Comparison of ENCODE assay signal across 17 mouse cellular contexts in the genomic region with DNA sequence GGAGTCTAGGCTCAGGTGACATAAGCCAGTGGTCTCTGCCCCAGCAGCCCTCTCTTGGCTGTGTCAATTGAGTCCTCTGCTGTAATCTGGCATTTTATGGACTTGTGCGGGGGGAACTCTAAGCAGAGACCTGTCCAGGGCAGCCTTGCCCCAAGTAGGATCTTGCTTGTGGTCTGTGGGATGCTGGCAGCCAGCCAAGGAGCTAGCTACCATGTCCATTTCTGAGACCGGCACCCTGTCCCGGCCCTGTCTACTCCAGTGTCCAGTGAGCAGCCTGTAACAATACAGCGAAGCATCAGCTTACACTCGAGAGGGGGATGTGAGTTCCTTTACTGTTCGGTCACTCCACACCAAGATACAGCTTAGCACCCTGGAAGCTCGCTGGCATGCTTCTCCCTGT. TPM values are rescaled to one million over a fixed set of nuclear protein-coding genes. Genes with fewer than 3 reads are reported as not detected.
DNase-seq lines count a peak whose midpoint lies in the region; ATAC-seq and TF ChIP-seq lines count a peak whose summit lies in the region.
"Had no signal": no experiment of that assay in that cellular context is flagged by ENCODE, and none has a peak within 500 bp of the region (broad histone marks: within the 10 kb centered on the region; RNA-seq: fewer than 3 reads in every experiment).

No protein-coding gene starts in this region.

- no peak overlapping the region for H3K4me3 ChIP-seq in CH12.LX (replicated peaks in 1 of 3; ENCODE audit: low read depth in 2 of 3, low read length in 2 of 3, poor library complexity in 1 of 3)
- H3K4me3 ChIP-seq: embryonic facial prominence, embryonic 13.5 days; forebrain, embryonic 13.5 days; hindbrain, embryonic 13.5 days; intestine, embryonic 15.5 days had no signal

- H3K36me3 ChIP-seq in CH12.LX (replicated peaks in 1 of 2; ENCODE audit: control insufficient read depth in 1 of 2, insufficient read depth in 1 of 2, low read length in 1 of 2), result peaks cover 61 to 78% of the 10 kb centered on the region in 2 experiments
- H3K36me3 ChIP-seq: intestine, embryonic 15.5 days had no signal

- H3K27ac ChIP-seq in CH12.LX (ENCODE audit: insufficient read depth, low read depth), result no peak overlapping the region
- H3K27ac ChIP-seq: embryonic facial prominence, embryonic 13.5 days; forebrain, embryonic 13.5 days; hindbrain, embryonic 13.5 days; hindbrain, postnatal 0 days; intestine, embryonic 15.5 days had no signal

- DNase-seq in heart, adult 11 months, result peak; percentile 91
- DNase-seq in heart, adult 8-10 months (ENCODE audit: low spot score), result no peak
- peak; percentile 42 for DNase-seq in kidney, postnatal 10 days
- no peak for DNase-seq in kidney, adult 18-20 months
- DNase-seq in CH12.LX (ENCODE audit: extremely low read depth), result no peak
- DNase-seq: adrenal gland, postnatal 14 days; cerebellum, adult 9-11 months; cerebellum, postnatal 36 days; forebrain, postnatal 0 days; gastrocnemius, postnatal 36 days; heart, adult 18-20 months had no signal

- dilution Hi-C loops in CH12.LX (cut with MboI; ENCODE audit: extremely low pct_ligation_motif_present, extremely low pct_unique_long_range_greater_than_20kb, low sequenced_read_pairs), result no loop called here

- H3K27me3 ChIP-seq in CH12.LX (replicated peaks), result no peaks in the 10 kb centered on the region
- H3K27me3 ChIP-seq: embryonic facial prominence, embryonic 13.5 days; forebrain, embryonic 13.5 days; hindbrain, embryonic 13.5 days; intestine, embryonic 15.5 days had no signal

- no peak overlapping the region for H3K9ac ChIP-seq in CH12.LX (ENCODE audit: insufficient read depth, low read depth)
- H3K9ac ChIP-seq: embryonic facial prominence, embryonic 13.5 days; forebrain, embryonic 13.5 days; forebrain, postnatal 0 days; hindbrain, embryonic 13.5 days; intestine, embryonic 15.5 days had no signal

- H3K4me2 ChIP-seq in CH12.LX (ENCODE audit: insufficient read depth, low read depth, poor library complexity, severe bottlenecking), result no peak overlapping the region
- H3K4me2 ChIP-seq: embryonic facial prominence, embryonic 13.5 days; forebrain, embryonic 13.5 days; hindbrain, embryonic 13.5 days; intestine, embryonic 15.5 days had no signal

- no peaks in the 10 kb centered on the region for H3K9me3 ChIP-seq in CH12.LX (replicated peaks; ENCODE audit: low read length)
- H3K9me3 ChIP-seq: embryonic facial prominence, embryonic 13.5 days; forebrain, embryonic 13.5 days; hindbrain, embryonic 13.5 days; intestine, embryonic 15.5 days had no signal

- TF ChIP-seq CTCF in CH12.LX (conservative IDR thresholded peaks at IDR 0.05 in 1 of 2, IDR thresholded peaks at IDR 0.05 in 1 of 2; ENCODE audit: low read depth in 2 of 2, low read length in 2 of 2), result no peak

- H3K4me1 ChIP-seq in CH12.LX (ENCODE audit: control insufficient read depth in 1 of 2, insufficient read depth in 2 of 2), result peaks cover 0 to 35% of the 10 kb centered on the region in 2 experiments; a peak in 2 of 4 replicates
- H3K4me1 ChIP-seq: forebrain, embryonic 13.5 days had no signal

- 0 out of 2 replicates have a peak, but pooled peaks have one; percentile 18 for ATAC-seq in erythroblast, adult 5-6 weeks (replicated peaks; ENCODE audit: low FRiP score, poor library complexity, severe bottlenecking)
- ATAC-seq: forebrain, embryonic 13.5 days; forebrain, postnatal 0 days; hindbrain, postnatal 0 days; intestine, embryonic 15.5 days had no signal

- no peak for TF ChIP-seq EP300 in CH12.LX (IDR thresholded peaks at IDR 0.05; ENCODE audit: low read length)

- in situ Hi-C loops in CH12.LX (cut with MboI; ENCODE audit: low pct_ligation_motif_present, low pct_unique_long_range_greater_than_20kb, low sequenced_read_pairs), result no loop called here

- H3K79me2 ChIP-seq in CH12.LX (replicated peaks; ENCODE audit: control insufficient read depth, extremely low read depth, insufficient read depth, poor library complexity, severe bottlenecking), result no peaks in the 10 kb centered on the region

- no peak for TF ChIP-seq RAD21 in CH12.LX (IDR thresholded peaks at IDR 0.05; ENCODE audit: low read depth, low read length)

- no peak for TF ChIP-seq POLR2A in CH12.LX (IDR thresholded peaks at IDR 0.05; ENCODE audit: low read depth, low read length)

TF ChIP-seq in CH12.LX, 34 proteins besides CTCF, POLR2A, EP300 and RAD21:
- TF ChIP-seq POLR2AphosphoS2 (IDR thresholded peaks at IDR 0.05; ENCODE audit: low read depth, low read length) (peak; percentile 19; the same call in 1 of the 2 replicates), MYC (IDR thresholded peaks at IDR 0.05; ENCODE audit: low read depth, low read length) (no peak)

RNA-seq across cellular contexts. Expression of a gene that starts 9.5 kb away (rescaled TPM):
- total RNA-seq in heart, adult 8-10 months (2022), result 100 to 1,000 TPM in 1 of 4 experiments, 10 to 100 TPM in 3; 84.3 to 103 (median 91.3) TPM
- 70.4 and 83.2 TPM in 2 replicates for total RNA-seq in CH12.LX (2012; rRNA removed)
- total RNA-seq in CH12.LX (2014; rRNA removed), result 54.5 and 64.7 TPM in 2 replicates
- polyA plus RNA-seq in CH12.LX (2012; ENCODE audit: insufficient read length, low read depth), result 229 and 251 TPM in 2 replicates
- total RNA-seq in erythroblast, adult 5-6 weeks (2015; ENCODE audit: low replicate concordance), result 71.3 and 72.7 TPM in 2 replicates
- 42.1 and 81.4 TPM in 2 replicates for total RNA-seq in erythroblast, adult 5-6 weeks (2017; ENCODE audit: low replicate concordance)

RNA-seq across cellular contexts. Expression of a gene that starts 13.1 kb away (rescaled TPM):
- total RNA-seq in heart, adult 8-10 months (2022), result 10 to 100 TPM; 33.4 to 44.4 (median 34.7) TPM
- total RNA-seq in CH12.LX (2012; rRNA removed) (77.6 and 95.2 TPM in 2 replicates), CH12.LX (2014; rRNA removed) (55.5 and 56.7 TPM in 2 replicates)
- polyA plus RNA-seq in CH12.LX (2012; ENCODE audit: insufficient read length, low read depth), result 119 and 127 TPM in 2 replicates
- 21.5 and 30.0 TPM in 2 replicates for total RNA-seq in erythroblast, adult 5-6 weeks (2015; ENCODE audit: low replicate concordance)
- total RNA-seq in erythroblast, adult 5-6 weeks (2017; ENCODE audit: low replicate concordance), result 14.5 and 21.1 TPM in 2 replicates

RNA-seq across cellular contexts. Expression of a gene that starts 19.3 kb away (rescaled TPM):
- 10 to 100 TPM in 3 of 4 experiments, 1 to 10 TPM in 1; 10.0 to 16.0 (median 12.3) TPM for total RNA-seq in heart, adult 8-10 months (2022)
- total RNA-seq in CH12.LX (2012; rRNA removed) (42.9 and 43.0 TPM in 2 replicates), CH12.LX (2014; rRNA removed) (23.5 and 24.9 TPM in 2 replicates)
- polyA plus RNA-seq in CH12.LX (2012; ENCODE audit: insufficient read length, low read depth), result 50.7 and 67.8 TPM in 2 replicates
- total RNA-seq in erythroblast, adult 5-6 weeks (2015; ENCODE audit: low replicate concordance), result 6.0 and 7.3 TPM in 2 replicates
- total RNA-seq in erythroblast, adult 5-6 weeks (2017; ENCODE audit: low replicate concordance), result 2.5 and 9.6 TPM in 2 replicates

RNA-seq across cellular contexts. Expression of a gene that starts 30.2 kb away (rescaled TPM):
- 1,000 to 10,000 TPM; 1,301 to 1,379 (median 1,330) TPM for total RNA-seq in heart, adult 8-10 months (2022)
- 0.47 and 0.63 TPM in 2 replicates for total RNA-seq in CH12.LX (2012; rRNA removed)
- total RNA-seq in CH12.LX (2014; rRNA removed), result 0.32 and 0.92 TPM in 2 replicates
- 1.2 and 2.0 TPM in 2 replicates for polyA plus RNA-seq in CH12.LX (2012; ENCODE audit: insufficient read length, low read depth)
- total RNA-seq in erythroblast, adult 5-6 weeks (2015; ENCODE audit: low replicate concordance), result not detected in 2 replicates
- not detected in 2 replicates for total RNA-seq in erythroblast, adult 5-6 weeks (2017; ENCODE audit: low replicate concordance)

RNA-seq across cellular contexts. Expression of a gene that starts 45.1 kb away (rescaled TPM):
- 10 to 100 TPM; 31.2 to 51.0 (median 43.8) TPM for total RNA-seq in heart, adult 8-10 months (2022)
- total RNA-seq in CH12.LX (2012; rRNA removed) (16.9 and 22.0 TPM in 2 replicates), CH12.LX (2014; rRNA removed) (7.4 and 9.3 TPM in 2 replicates)
- polyA plus RNA-seq in CH12.LX (2012; ENCODE audit: insufficient read length, low read depth), result 26.0 and 37.9 TPM in 2 replicates
- 55.4 and 90.1 TPM in 2 replicates for total RNA-seq in erythroblast, adult 5-6 weeks (2015; ENCODE audit: low replicate concordance)
- total RNA-seq in erythroblast, adult 5-6 weeks (2017; ENCODE audit: low replicate concordance), result 31.9 and 39.0 TPM in 2 replicates

Comparison
In these comparisons a context has a peak if more than half of its experiments do, and no peak if none do; other contexts are left out.
1. DNase-seq: peak in heart, adult 11 months (single experiment) and kidney, postnatal 10 days (single experiment); none in heart, adult 8-10 months (single experiment), kidney, adult 18-20 months (single experiment) and CH12.LX (single experiment).